Mouse (Mus musculus): ENCODE data around the gene Fgfr2. TPM values are rescaled to one million over a fixed set of nuclear protein-coding genes. Genes with fewer than 3 reads are reported as not detected.

Fgfr2 gene
- polyA plus RNA-seq, 1 experiment from 2014 or later, result 93.6 TPM

- H3K36me3 ChIP-seq (ENCODE audit: control insufficient read depth, insufficient read depth, low read length), result no peaks in the 10 kb centered on the region
- peaks cover 38% of the 10 kb centered on the region for H3K27me3 ChIP-seq (ENCODE audit: control insufficient read depth, insufficient read depth, low read length)
- DNase-seq (ENCODE audit: low spot score) (no peak), ATAC-seq (replicated peaks; ENCODE audit: low FRiP score) (no peak)
- H3K9me3 ChIP-seq (ENCODE audit: control insufficient read depth, low read length), result no peaks in the 10 kb centered on the region
- H3K27ac ChIP-seq (ENCODE audit: low read depth, low read length), result peak overlapping the region; percentile 41; the same call in 1 of the 2 replicates
- H3K4me3 ChIP-seq (ENCODE audit: low read depth, low read length), result no peak overlapping the region
- WGBS, result 37% methylated on average over 3 of the region's 3 CpGs
- no peak overlapping the region for H3K4me2 ChIP-seq (ENCODE audit: low read depth, low read length, severe bottlenecking)
- no peak overlapping the region for H3K9ac ChIP-seq (ENCODE audit: low read length)
- peaks cover 29% of the 10 kb centered on the region for H3K4me1 ChIP-seq (replicated peaks; ENCODE audit: control insufficient read depth, insufficient read depth, low read length)
Measured at GRCm38 (mm10) chr7:130838658-130839025, 2284.5 kb downstream of the Fgfr2 start.

GRCm38 (mm10) chr7:130837941-130838657 lies 2285.1 kb downstream of the Fgfr2 start:
- no peaks in the 10 kb centered on the region for H3K9me3 ChIP-seq (ENCODE audit: control insufficient read depth, low read length)
- WGBS, result 9% methylated on average over 12 of the region's 12 CpGs
- H3K4me1 ChIP-seq (replicated peaks; ENCODE audit: control insufficient read depth, insufficient read depth, low read length), result peaks cover 29% of the 10 kb centered on the region
- H3K27ac ChIP-seq (ENCODE audit: low read depth, low read length), result peak overlapping the region; percentile 41; the same call in 1 of the 2 replicates
- H3K27me3 ChIP-seq (ENCODE audit: control insufficient read depth, insufficient read depth, low read length), result peaks cover 43% of the 10 kb centered on the region
- no peaks in the 10 kb centered on the region for H3K36me3 ChIP-seq (ENCODE audit: control insufficient read depth, insufficient read depth, low read length)
- ATAC-seq (replicated peaks; ENCODE audit: low FRiP score) (peak; percentile 80), DNase-seq (ENCODE audit: low spot score) (peak; percentile 74)
- no peak overlapping the region; the same call in 1 of the 2 replicates for H3K9ac ChIP-seq (ENCODE audit: low read length)
- no peak overlapping the region for H3K4me2 ChIP-seq (ENCODE audit: low read depth, low read length, severe bottlenecking)
- no peak overlapping the region for H3K4me3 ChIP-seq (ENCODE audit: low read depth, low read length)

GRCm38 (mm10) chr7:130836066-130836465 lies 2287.1 kb downstream of the Fgfr2 start:
- Histone ChIP-seq H3K27ac (ENCODE audit: low read depth, low read length) (no peak overlapping the region), H3K9ac (ENCODE audit: low read length) (no peak overlapping the region), H3K27me3 (ENCODE audit: control insufficient read depth, insufficient read depth, low read length) (peaks cover 47% of the 10 kb centered on the region), H3K9me3 (ENCODE audit: control insufficient read depth, low read length) (no peaks in the 10 kb centered on the region), H3K4me1 (replicated peaks; ENCODE audit: control insufficient read depth, insufficient read depth, low read length) (peaks cover 29% of the 10 kb centered on the region), H3K4me2 (ENCODE audit: low read depth, low read length, severe bottlenecking) (no peak overlapping the region), H3K4me3 (ENCODE audit: low read depth, low read length) (no peak overlapping the region), H3K36me3 (ENCODE audit: control insufficient read depth, insufficient read depth, low read length) (no peaks in the 10 kb centered on the region)
- WGBS, result 72% methylated on average over 9 of the region's 9 CpGs
- DNase-seq (ENCODE audit: low spot score), result no peak
- no peak for ATAC-seq (replicated peaks; ENCODE audit: low FRiP score)

GRCm38 (mm10) chr7:130834958-130835861 lies 2287.9 kb downstream of the Fgfr2 start:
- H3K9me3 ChIP-seq (ENCODE audit: control insufficient read depth, low read length), result no peaks in the 10 kb centered on the region
- DNase-seq (ENCODE audit: low spot score) (peak; percentile 63), ATAC-seq (replicated peaks; ENCODE audit: low FRiP score) (no peak)
- 5% methylated on average over 18 of the region's 18 CpGs for WGBS
- no peak overlapping the region for H3K9ac ChIP-seq (ENCODE audit: low read length)
- no peak overlapping the region for H3K4me2 ChIP-seq (ENCODE audit: low read depth, low read length, severe bottlenecking)
- no peak overlapping the region for H3K27ac ChIP-seq (ENCODE audit: low read depth, low read length)
- no peaks in the 10 kb centered on the region for H3K36me3 ChIP-seq (ENCODE audit: control insufficient read depth, insufficient read depth, low read length)
- H3K4me1 ChIP-seq (replicated peaks; ENCODE audit: control insufficient read depth, insufficient read depth, low read length), result peaks cover 29% of the 10 kb centered on the region
- H3K4me3 ChIP-seq (ENCODE audit: low read depth, low read length), result no peak overlapping the region
- peaks cover 45% of the 10 kb centered on the region for H3K27me3 ChIP-seq (ENCODE audit: control insufficient read depth, insufficient read depth, low read length)

GRCm38 (mm10) chr7:130834299-130834698 lies 2288.9 kb downstream of the Fgfr2 start:
- Histone ChIP-seq H3K4me1 (replicated peaks; ENCODE audit: control insufficient read depth, insufficient read depth, low read length) (peaks cover 29% of the 10 kb centered on the region), H3K4me2 (ENCODE audit: low read depth, low read length, severe bottlenecking) (no peak overlapping the region), H3K27ac (ENCODE audit: low read depth, low read length) (no peak overlapping the region), H3K9me3 (ENCODE audit: control insufficient read depth, low read length) (no peaks in the 10 kb centered on the region), H3K4me3 (ENCODE audit: low read depth, low read length) (no peak overlapping the region), H3K9ac (ENCODE audit: low read length) (no peak overlapping the region), H3K36me3 (ENCODE audit: control insufficient read depth, insufficient read depth, low read length) (no peaks in the 10 kb centered on the region), H3K27me3 (ENCODE audit: control insufficient read depth, insufficient read depth, low read length) (peaks cover 41% of the 10 kb centered on the region)
- peak; percentile 96 for ATAC-seq (replicated peaks; ENCODE audit: low FRiP score)
- DNase-seq (ENCODE audit: low spot score), result peak; percentile 95
- WGBS, result 15% methylated on average over 21 of the region's 21 CpGs

- peaks cover 29% of the 10 kb centered on the region for H3K27me3 ChIP-seq (ENCODE audit: control insufficient read depth, insufficient read depth, low read length)
- no peak overlapping the region for H3K27ac ChIP-seq (ENCODE audit: low read depth, low read length)
- H3K9ac ChIP-seq (ENCODE audit: low read length), result no peak overlapping the region
- DNase-seq (ENCODE audit: low spot score) (no peak), ATAC-seq (replicated peaks; ENCODE audit: low FRiP score) (no peak)
- no peak overlapping the region for H3K4me2 ChIP-seq (ENCODE audit: low read depth, low read length, severe bottlenecking)
- H3K9me3 ChIP-seq (ENCODE audit: control insufficient read depth, low read length), result no peaks in the 10 kb centered on the region
- H3K36me3 ChIP-seq (ENCODE audit: control insufficient read depth, insufficient read depth, low read length), result no peaks in the 10 kb centered on the region
- H3K4me1 ChIP-seq (replicated peaks; ENCODE audit: control insufficient read depth, insufficient read depth, low read length), result peaks cover 11% of the 10 kb centered on the region; the same call in 1 of the 2 replicates
- 93% methylated on average over 5 of the region's 5 CpGs for WGBS
- no peak overlapping the region for H3K4me3 ChIP-seq (ENCODE audit: low read depth, low read length)
Measured at GRCm38 (mm10) chr7:130831586-130831985, 2291.6 kb downstream of the Fgfr2 start.

- Histone ChIP-seq H3K9me3 (ENCODE audit: control insufficient read depth, low read length) (no peaks in the 10 kb centered on the region), H3K4me1 (replicated peaks; ENCODE audit: control insufficient read depth, insufficient read depth, low read length) (no peaks in the 10 kb centered on the region), H3K27me3 (ENCODE audit: control insufficient read depth, insufficient read depth, low read length) (peaks cover 7% of the 10 kb centered on the region), H3K9ac (ENCODE audit: low read length) (no peak overlapping the region), H3K36me3 (ENCODE audit: control insufficient read depth, insufficient read depth, low read length) (no peaks in the 10 kb centered on the region), H3K27ac (ENCODE audit: low read depth, low read length) (no peak overlapping the region), H3K4me3 (ENCODE audit: low read depth, low read length) (no peak overlapping the region), H3K4me2 (ENCODE audit: low read depth, low read length, severe bottlenecking) (no peak overlapping the region)
- no peak for DNase-seq (ENCODE audit: low spot score)
- WGBS, result 89% methylated on average over 10 of the region's 10 CpGs
- no peak for ATAC-seq (replicated peaks; ENCODE audit: low FRiP score)
Measured at GRCm38 (mm10) chr7:130828475-130828874, 2294.7 kb downstream of the Fgfr2 start.

GRCm38 (mm10) chr7:130827844-130828403 lies 2295.2 kb downstream of the Fgfr2 start:
- DNase-seq (ENCODE audit: low spot score) (no peak), ATAC-seq (replicated peaks; ENCODE audit: low FRiP score) (no peak)
- Histone ChIP-seq H3K36me3 (ENCODE audit: control insufficient read depth, insufficient read depth, low read length) (no peaks in the 10 kb centered on the region), H3K9me3 (ENCODE audit: control insufficient read depth, low read length) (no peaks in the 10 kb centered on the region), H3K27me3 (ENCODE audit: control insufficient read depth, insufficient read depth, low read length) (peaks cover 4% of the 10 kb centered on the region), H3K27ac (ENCODE audit: low read depth, low read length) (no peak overlapping the region), H3K4me3 (ENCODE audit: low read depth, low read length) (no peak overlapping the region), H3K4me1 (replicated peaks; ENCODE audit: control insufficient read depth, insufficient read depth, low read length) (no peaks in the 10 kb centered on the region), H3K9ac (ENCODE audit: low read length) (no peak overlapping the region), H3K4me2 (ENCODE audit: low read depth, low read length, severe bottlenecking) (no peak overlapping the region)
- 94% methylated on average over 9 of the region's 9 CpGs for WGBS
